Mouse (Mus musculus) macrophage (primary cell): ENCODE results near the gene Maged1. TPM values are rescaled to one million over a fixed set of nuclear protein-coding genes. Genes with fewer than 3 reads are reported as not detected.

ENCODE experiments used
- H3K27ac ChIP-seq: fragments of 350-480 bp; formaldehyde crosslinking; 2 replicates; pipeline ENCODE4 v1.9.0; 2021
- H3K36me3 ChIP-seq: fragments of 350-480 bp; formaldehyde crosslinking; 2 replicates; pipeline ENCODE4 v1.9.0; 2021; ENCODE audit errors: inconsistent target
- H3K4me3 ChIP-seq: fragments of 350-480 bp; formaldehyde crosslinking; 2 replicates; pipeline ENCODE4 v1.9.0; 2021; ENCODE audit errors: inconsistent target
- H3K79me2 ChIP-seq: fragments of 350-480 bp; formaldehyde crosslinking; 2 replicates; pipeline ENCODE4 v1.9.0; 2021; ENCODE audit errors: inconsistent target
- WGBS: methylation state at CpG from one replicate; pipeline ENCODE4 v1.1.7; 2026; ENCODE audit warnings: inconsistent platforms; ENCODE audit not compliant: missing documents; 5-methylcytosine and 5-hydroxymethylcytosine counted together
- polyA plus RNA-seq: library from polyadenylated mRNA; stranded (reverse); fragments of 250-400 nt; gene quantifications from 3 replicates; pipeline ENCODE4 v1.2.4, GENCODE M21; 2018; ENCODE audit warnings: inconsistent platforms
- total RNA-seq, 78 experiments: library from RNA; depleted of rRNA; stranded (reverse); fragments of 250-400 nt; gene quantifications; 1 replicate in 9 of 78; 2 replicates in 24 of 78; 3 replicates in 43 of 78; 4 replicates in 2 of 78; pipeline ENCODE4 v1.2.4; 2018; ENCODE audit warnings: inconsistent platforms in 56 of 78

The Maged1 gene
- 10 to 100 TPM in 9 of 26 experiments, 1 to 10 TPM in 17; 1.9 to 45.4 (median 7.5) TPM for total RNA-seq (2018; cell fraction: chromatin; rRNA removed)
- total RNA-seq (2018; cell fraction: cytosol; rRNA removed), result 10 to 100 TPM in 13 of 26 experiments, 1 to 10 TPM in 13; 2.8 to 30.9 (median 12.4) TPM
- total RNA-seq (2018; cell fraction: nucleus; rRNA removed), result 10 to 100 TPM in 13 of 26 experiments, 1 to 10 TPM in 13; 2.6 to 26.0 (median 9.0) TPM
- polyA plus RNA-seq, result 24.9 to 36.9 TPM (median 27.6 TPM) in 3 replicates

- 25% methylated on average over 25 of the region's 32 CpGs for WGBS
- H3K4me3 ChIP-seq, result peak within 1 kb of the TSS; percentile 66
These were observed at the start of gene Maged1 for GRCm38 (mm10) chrX:94541918-94542355. Gene Maged1 (minus strand): TSS chrX:94542143.

GRCm38 (mm10) chrX:94580251-94580650 lies 38.3 kb upstream of the Maged1 start:
- Histone ChIP-seq H3K79me2 (no peaks in the 10 kb centered on the region), H3K36me3 (no peaks in the 10 kb centered on the region), H3K4me3 (no peak overlapping the region), H3K27ac (no peak overlapping the region)
- 91% methylated on average over 1 of the region's 1 CpGs for WGBS

More at GRCm38 (mm10) chrX:94541918-94542355, at the start of gene Maged1:
- Histone ChIP-seq H3K27ac (peak within 1 kb of the TSS; percentile 17; the same call in 1 of the 2 replicates), H3K79me2 (no peaks in the 10 kb centered on the region), H3K36me3 (no peaks in the 10 kb centered on the region)

- H3K36me3 ChIP-seq, result no peaks in the 10 kb centered on the region
- no CpG with 5 or more reads among the region's 2 CpGs for WGBS
- H3K79me2 ChIP-seq, result no peaks in the 10 kb centered on the region
- no peak overlapping the region for H3K4me3 ChIP-seq
- H3K27ac ChIP-seq, result no peak overlapping the region
These were observed 22.8 kb upstream of the Maged1 start for GRCm38 (mm10) chrX:94564694-94565093.

- Histone ChIP-seq H3K27ac (no peak overlapping the region), H3K36me3 (no peaks in the 10 kb centered on the region), H3K79me2 (no peaks in the 10 kb centered on the region), H3K4me3 (no peak overlapping the region)
- WGBS, result 70% methylated on average over 5 of the region's 5 CpGs
These were observed 20.4 kb upstream of the Maged1 start for GRCm38 (mm10) chrX:94562392-94562791.

- H3K4me3 ChIP-seq, result no peak overlapping the region
- WGBS, result 39% methylated on average over 3 of the region's 3 CpGs
- H3K79me2 ChIP-seq, result no peaks in the 10 kb centered on the region
- no peaks in the 10 kb centered on the region for H3K36me3 ChIP-seq
- H3K27ac ChIP-seq, result no peak overlapping the region
These were observed 6.3 kb upstream of the Maged1 start for GRCm38 (mm10) chrX:94548227-94548626.

GRCm38 (mm10) chrX:94545941-94546340 lies 4.0 kb upstream of the Maged1 start:
- Histone ChIP-seq H3K4me3 (no peak overlapping the region), H3K27ac (no peak overlapping the region), H3K36me3 (no peaks in the 10 kb centered on the region), H3K79me2 (no peaks in the 10 kb centered on the region)
- WGBS, result 51% methylated on average over 3 of the region's 3 CpGs

GRCm38 (mm10) chrX:94544923-94545322 lies 3.0 kb upstream of the Maged1 start:
- no peak overlapping the region for H3K4me3 ChIP-seq
- H3K27ac ChIP-seq, result no peak overlapping the region
- no peaks in the 10 kb centered on the region for H3K79me2 ChIP-seq
- WGBS, result 20% methylated on average over 1 of the region's 1 CpGs
- no peaks in the 10 kb centered on the region for H3K36me3 ChIP-seq

- Histone ChIP-seq H3K79me2 (no peaks in the 10 kb centered on the region), H3K27ac (no peak overlapping the region), H3K4me3 (peak overlapping the region; percentile 66), H3K36me3 (no peaks in the 10 kb centered on the region)
- 58% methylated on average over 6 of the region's 9 CpGs for WGBS
These were observed 593 bp upstream of the Maged1 start for GRCm38 (mm10) chrX:94542536-94542935.

GRCm38 (mm10) chrX:94541206-94541605 lies 737 bp downstream of the Maged1 start:
- 28% methylated on average over 25 of the region's 25 CpGs for WGBS
- Histone ChIP-seq H3K4me3 (peak overlapping the region; percentile 66), H3K36me3 (no peaks in the 10 kb centered on the region), H3K27ac (no peak overlapping the region), H3K79me2 (no peaks in the 10 kb centered on the region)

- Histone ChIP-seq H3K79me2 (no peaks in the 10 kb centered on the region), H3K27ac (no peak overlapping the region), H3K36me3 (no peaks in the 10 kb centered on the region), H3K4me3 (peak overlapping the region; percentile 66)
- WGBS, result 20% methylated on average over 27 of the region's 37 CpGs
These were observed 1.4 kb downstream of the Maged1 start for GRCm38 (mm10) chrX:94540341-94541201.

GRCm38 (mm10) chrX:94534346-94534745 lies 7.6 kb downstream of the Maged1 start:
- H3K79me2 ChIP-seq, result no peaks in the 10 kb centered on the region
- H3K36me3 ChIP-seq, result no peaks in the 10 kb centered on the region
- H3K27ac ChIP-seq, result no peak overlapping the region
- no peak overlapping the region for H3K4me3 ChIP-seq
- 100% methylated on average over 2 of the region's 2 CpGs for WGBS

GRCm38 (mm10) chrX:94530301-94530700 lies 11.6 kb downstream of the Maged1 start:
- WGBS, result 82% methylated on average over 2 of the region's 3 CpGs
- no peak overlapping the region for H3K4me3 ChIP-seq
- no peaks in the 10 kb centered on the region for H3K79me2 ChIP-seq
- no peaks in the 10 kb centered on the region for H3K36me3 ChIP-seq
- no peak overlapping the region for H3K27ac ChIP-seq

- H3K36me3 ChIP-seq, result no peaks in the 10 kb centered on the region
- WGBS, result 86% methylated on average over 3 of the region's 3 CpGs
- H3K79me2 ChIP-seq, result no peaks in the 10 kb centered on the region
- H3K27ac ChIP-seq, result no peak overlapping the region
- H3K4me3 ChIP-seq, result no peak overlapping the region
These were observed 19.8 kb downstream of the Maged1 start for GRCm38 (mm10) chrX:94522166-94522565.

GRCm38 (mm10) chrX:94508442-94508819 lies 33.5 kb downstream of the Maged1 start:
- 62% methylated on average over 3 of the region's 3 CpGs for WGBS
- Histone ChIP-seq H3K27ac (no peak overlapping the region), H3K36me3 (no peaks in the 10 kb centered on the region)

More at GRCm38 (mm10) chrX:94508442-94508819, 33.5 kb downstream of the Maged1 start:
- no peaks in the 10 kb centered on the region for H3K79me2 ChIP-seq
- no peak overlapping the region for H3K4me3 ChIP-seq
